Mouse (Mus musculus) G1E (cell line): ENCODE data around the gene Best2. TPM values are rescaled to one million over a fixed set of nuclear protein-coding genes. Genes with fewer than 3 reads are reported as not detected.

Source experiments
- ATAC-seq: 2 replicates; pipeline ENCODE4 v1.8.0; 2016; ENCODE audit warnings: mild to moderate bottlenecking; ENCODE audit not compliant: insufficient number of reproducible peaks, poor library complexity, low FRiP score, severe bottlenecking; ENCODE audit errors: extremely low read depth
- DNase-seq: peaks from one replicate; pipeline ENCODE4 v3.0.0; 2012; ENCODE audit warnings: low spot score
- H3K27me3 ChIP-seq: 2 replicates; pipeline ENCODE4 v1.6.1; 2012; ENCODE audit warnings: mild to moderate bottlenecking, low read length, inconsistent platforms; ENCODE audit not compliant: insufficient read depth
- H3K36me3 ChIP-seq: replicated peaks from 2 replicates; pipeline ENCODE3; 2012; ENCODE audit warnings: mild to moderate bottlenecking, inconsistent platforms
- H3K4me1 ChIP-seq: 2 replicates; pipeline ENCODE4 v1.6.1; 2012; ENCODE audit warnings: low read depth, low read length, inconsistent platforms, mixed read lengths; ENCODE audit not compliant: insufficient read depth
- H3K4me3 ChIP-seq: 2 replicates; pipeline ENCODE4 v1.5.1; 2012; ENCODE audit warnings: low read depth, mild to moderate bottlenecking, inconsistent platforms, low read length, moderate library complexity, mixed read lengths
- H3K9me3 ChIP-seq: replicated peaks from 2 replicates; pipeline ENCODE4 v1.6.1; 2012; ENCODE audit warnings: inconsistent platforms
- CTCF ChIP-seq: IDR thresholded peaks from 2 replicates; pipeline ENCODE4 v1.5.1; 2012; ENCODE audit warnings: low read depth, low read length, inconsistent platforms, mixed read lengths
- GATA1 ChIP-seq: IDR thresholded peaks from 2 replicates; pipeline ENCODE4 v1.6.1; 2012; ENCODE audit warnings: borderline replicate concordance, low read length, inconsistent platforms, mixed read lengths
- GATA2 ChIP-seq: IDR thresholded peaks from 2 replicates; pipeline ENCODE4 v1.6.1; 2012; ENCODE audit warnings: low read depth, low read length, inconsistent platforms, borderline replicate concordance
- POLR2AphosphoS5 ChIP-seq: IDR thresholded peaks from 2 replicates; pipeline ENCODE4 v1.6.1; 2012; ENCODE audit warnings: low read depth, low read length, inconsistent platforms; ENCODE audit not compliant: insufficient replicate concordance
- TAL1 ChIP-seq: conservative IDR thresholded peaks from 2 replicates; pipeline ENCODE4 v1.6.1; 2012; ENCODE audit warnings: low read depth, low read length, inconsistent platforms, mixed read lengths
- polyA plus RNA-seq: library from polyadenylated mRNA; stranded (reverse); fragments of >175 nt; gene quantifications from 2 replicates; pipeline ENCODE4 v1.2.3, GENCODE M21; 2012
- total RNA-seq, 2 experiments: library from RNA; stranded (forward) in 1 of 2; stranded (reverse) in 1 of 2; fragments of 200-1000 nt in 1 of 2; fragments of >200 nt in 1 of 2; fragmentation: Nextera tagmentation in 1 of 2; gene quantifications; 2 replicates each; pipeline ENCODE4 v1.2.3; 2014 to 2017

Gene Best2
- total and polyA plus RNA-seq, 3 experiments, result not detected

DNA sequence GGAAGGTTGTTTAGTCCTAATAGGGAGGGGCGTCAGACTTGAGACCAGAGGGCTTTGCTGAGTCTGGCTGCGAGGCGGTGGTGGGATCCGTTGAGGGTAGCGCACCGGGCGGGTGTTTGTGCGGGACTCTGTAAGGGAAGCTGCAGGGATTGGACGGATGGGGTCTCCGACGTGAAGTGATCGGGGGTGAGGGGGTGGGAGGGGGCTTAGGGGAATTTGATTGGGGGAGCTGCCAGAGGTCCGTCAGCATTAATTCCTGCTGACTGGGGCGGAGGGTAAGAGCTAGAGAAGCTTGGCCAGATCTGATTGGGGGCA lies 23.0 kb upstream of the Best2 start:
- ATAC-seq (0 out of 2 replicates have a peak, but pooled peaks have one; percentile 7), DNase-seq (peak; percentile 59)
- H3K27me3 ChIP-seq, result no peaks in the 10 kb centered on the region
- H3K9me3 ChIP-seq, result no peaks in the 10 kb centered on the region
- peak overlapping the region; percentile 90 for H3K4me3 ChIP-seq
- peaks cover 59% of the 10 kb centered on the region for H3K4me1 ChIP-seq
- peaks cover 62% of the 10 kb centered on the region for H3K36me3 ChIP-seq
- no peak for TF ChIP-seq GATA1
- TF ChIP-seq TAL1, result no peak
- no peak for TF ChIP-seq GATA2
- no peak for TF ChIP-seq POLR2AphosphoS5

DNA sequence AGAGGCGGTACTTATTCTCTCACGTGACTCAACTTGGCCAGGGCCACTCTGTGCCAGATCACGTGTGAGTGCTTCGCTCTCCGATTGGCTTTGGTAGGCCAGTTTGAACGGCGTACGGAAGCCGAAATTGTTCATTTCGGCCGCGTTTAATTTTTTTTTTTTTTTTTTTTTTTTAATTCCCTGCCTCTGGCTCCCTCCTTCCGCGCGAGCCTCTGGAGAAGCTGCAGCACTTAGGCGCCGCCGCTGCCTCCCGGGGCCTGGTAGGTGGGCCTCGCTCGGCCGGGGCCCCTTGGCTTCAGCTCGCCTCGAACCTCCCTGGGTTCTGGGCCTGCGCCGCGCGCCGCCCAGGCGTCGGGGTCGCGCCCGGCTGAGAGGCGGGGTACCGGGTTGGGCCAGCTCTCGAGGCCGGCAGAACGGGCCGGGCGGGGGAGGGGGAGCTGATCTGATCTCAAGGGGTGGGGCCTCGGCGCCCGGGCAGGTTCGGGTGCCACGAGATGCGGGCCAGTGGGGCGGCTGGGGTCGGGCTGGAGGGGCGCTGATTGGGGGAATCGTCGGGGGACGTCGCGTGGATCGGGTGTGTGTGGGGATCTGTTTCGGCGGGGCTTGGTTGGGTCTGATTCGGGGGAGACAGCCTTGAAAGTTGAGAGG lies 22.5 kb upstream of the Best2 start, which contains the start of gene Tnpo2:
Tnpo2 (plus strand) TSS at position 198 of the 648 bp plus-strand sequence.
- Histone ChIP-seq H3K4me3 (peak within 1 kb of the TSS; percentile 90), H3K4me1 (peaks cover 59% of the 10 kb centered on the region), H3K9me3 (no peaks in the 10 kb centered on the region), H3K27me3 (no peaks in the 10 kb centered on the region), H3K36me3 (peaks cover 62% of the 10 kb centered on the region)
- DNase-seq (peak; percentile 92), ATAC-seq (peak; percentile 83)
- TF ChIP-seq POLR2AphosphoS5, result no peak
- TF ChIP-seq TAL1, result no peak
- TF ChIP-seq GATA1, result no peak
- TF ChIP-seq GATA2, result no peak
- TF ChIP-seq CTCF, result no peak

- Histone ChIP-seq H3K9me3 (no peaks in the 10 kb centered on the region), H3K27me3 (no peaks in the 10 kb centered on the region), H3K36me3 (peaks cover 62% of the 10 kb centered on the region), H3K4me1 (peaks cover 59% of the 10 kb centered on the region), H3K4me3 (peak overlapping the region; percentile 90)
- no peak for ATAC-seq
- TF ChIP-seq GATA2 (no peak), POLR2AphosphoS5 (no peak), CTCF (no peak), GATA1 (no peak), TAL1 (no peak)
- no peak for DNase-seq
Observed at GRCm38 (mm10) chr8:85036381-85036717, 22.0 kb upstream of the Best2 start.

DNA sequence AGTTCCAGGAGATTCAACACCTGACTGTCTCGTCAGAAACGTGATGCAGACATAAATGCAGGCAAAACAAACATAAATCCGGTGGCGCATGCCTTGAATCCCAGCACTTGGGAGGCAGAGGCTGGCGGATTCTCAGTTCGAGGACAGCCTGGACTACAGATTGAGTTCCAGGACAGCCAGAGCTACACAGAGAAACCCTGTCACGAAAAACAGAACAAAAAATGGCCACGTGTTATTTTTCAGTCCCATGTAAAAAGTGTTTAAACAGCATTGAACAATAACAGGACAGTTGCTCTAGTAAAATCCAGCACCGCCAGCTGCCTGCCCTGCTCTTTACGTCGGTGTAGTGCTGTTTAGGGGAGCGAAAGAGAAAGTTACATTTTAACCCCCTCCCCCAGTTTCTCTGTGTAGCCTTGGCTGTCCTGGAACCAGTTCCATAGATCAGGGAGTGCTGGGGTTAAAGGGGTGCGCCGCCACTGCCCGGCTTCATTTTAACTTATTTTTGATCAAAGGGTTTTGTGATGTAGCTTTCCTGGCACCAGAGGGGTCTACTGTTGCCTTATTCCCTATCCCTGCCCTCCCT lies 21.5 kb upstream of the Best2 start:
- H3K4me3 ChIP-seq, result peak overlapping the region; percentile 90
- H3K27me3 ChIP-seq, result no peaks in the 10 kb centered on the region
- H3K4me1 ChIP-seq, result peaks cover 57% of the 10 kb centered on the region
- peaks cover 61% of the 10 kb centered on the region for H3K36me3 ChIP-seq
- TF ChIP-seq CTCF, result no peak
- TF ChIP-seq GATA1, result no peak
- ATAC-seq, result no peak
- no peaks in the 10 kb centered on the region for H3K9me3 ChIP-seq
- DNase-seq, result no peak

- DNase-seq, result no peak
- H3K4me1 ChIP-seq, result peaks cover 56% of the 10 kb centered on the region
- H3K36me3 ChIP-seq, result peaks cover 61% of the 10 kb centered on the region
- peak overlapping the region; percentile 90 for H3K4me3 ChIP-seq
- H3K27me3 ChIP-seq, result no peaks in the 10 kb centered on the region
- TF ChIP-seq GATA1, result no peak
- peak; percentile 49; the same call in 1 of the 2 replicates for TF ChIP-seq POLR2AphosphoS5
- TF ChIP-seq CTCF, result no peak
- no peak for TF ChIP-seq GATA2
- no peaks in the 10 kb centered on the region for H3K9me3 ChIP-seq
- ATAC-seq, result no peak
Observed at GRCm38 (mm10) chr8:85035165-85035727, 20.9 kb upstream of the Best2 start.

DNA sequence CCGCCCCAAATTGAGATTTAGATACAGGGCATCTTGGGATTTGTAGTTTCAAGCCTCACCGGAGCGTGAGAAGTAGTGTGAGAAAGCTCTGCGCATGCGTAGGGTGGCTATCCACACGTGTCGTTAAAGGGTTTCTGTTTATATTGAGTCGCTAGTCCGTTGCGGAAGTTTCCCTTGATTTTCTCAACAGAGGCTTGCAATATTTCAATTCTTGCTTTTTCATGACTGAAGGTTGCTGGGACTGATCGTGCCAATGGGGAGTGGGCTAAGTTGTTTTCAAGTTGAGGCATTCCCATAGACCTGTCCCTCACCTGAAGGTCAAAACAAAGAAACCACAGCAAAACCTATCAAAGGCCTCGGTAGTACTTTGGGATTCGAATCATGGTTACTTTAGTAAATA lies 20.4 kb upstream of the Best2 start:
- peaks cover 56% of the 10 kb centered on the region for H3K4me1 ChIP-seq
- H3K27me3 ChIP-seq, result no peaks in the 10 kb centered on the region
- H3K4me3 ChIP-seq, result no peak overlapping the region
- H3K36me3 ChIP-seq, result peaks cover 61% of the 10 kb centered on the region
- TF ChIP-seq GATA2, result no peak
- no peak for TF ChIP-seq POLR2AphosphoS5
- TF ChIP-seq CTCF, result no peak
- no peak for TF ChIP-seq GATA1
- no peak for TF ChIP-seq TAL1
- ATAC-seq, result no peak
- H3K9me3 ChIP-seq, result no peaks in the 10 kb centered on the region
- DNase-seq, result no peak
